Mouse (Mus musculus) testis, adult 2 months (tissue): ENCODE measurements around the gene Dpp4.

ENCODE experiments used
- CTCF ChIP-seq: fragments of 200-500 bp; IDR thresholded peaks from 2 replicates; pipeline ENCODE4 v1.5.1; 2012; ENCODE audit warnings: low read depth, mild to moderate bottlenecking, inconsistent platforms, low read length, moderate library complexity; ENCODE audit not compliant: control insufficient read depth, insufficient read depth, insufficient replicate concordance
- POLR2A ChIP-seq: fragments of 200-500 bp; IDR thresholded peaks from 2 replicates; pipeline ENCODE4 v1.6.1; 2012; ENCODE audit warnings: low read depth, mild to moderate bottlenecking, inconsistent platforms, low read length, moderate library complexity; ENCODE audit not compliant: control insufficient read depth

DNA sequence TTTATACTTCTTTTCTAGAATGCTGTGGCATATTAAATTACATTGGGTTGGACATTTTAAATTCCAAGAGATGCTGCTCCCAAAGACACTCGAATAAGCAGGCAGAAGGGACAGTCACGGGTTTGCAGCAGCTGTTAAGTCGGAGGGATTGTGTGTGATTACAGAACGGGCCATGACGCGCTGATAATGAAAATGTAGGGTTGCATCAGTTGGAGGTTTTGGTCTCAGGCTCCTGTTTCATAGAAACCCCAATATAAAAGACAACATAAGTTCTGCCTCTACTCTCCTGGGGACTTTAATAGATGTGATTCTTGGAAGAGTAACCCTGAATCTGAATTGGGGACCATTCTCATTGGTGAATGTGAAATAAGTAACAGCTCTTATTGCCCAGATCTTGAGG lies 38.3 kb upstream of the Dpp4 start:
- TF ChIP-seq CTCF = no peak
- no peak for TF ChIP-seq POLR2A
